Mouse (Mus musculus) kidney, adult 2 months (tissue): ENCODE results near the gene Cfap61.

Experiments
- CTCF ChIP-seq: fragments of 200-500 bp; conservative IDR thresholded peaks from 2 replicates; pipeline ENCODE4 v1.5.1; 2011; ENCODE audit warnings: low read depth, mild to moderate bottlenecking, control low read depth, low read length, moderate library complexity, mixed read lengths; ENCODE audit not compliant: insufficient read depth, insufficient read length
- POLR2A ChIP-seq: fragments of 200-500 bp; IDR thresholded peaks from one replicate; pipeline ENCODE4 v1.6.1; 2011; ENCODE audit warnings: low read depth, low read length, control low read depth

GRCm38 (mm10) chr2:146262966-146263365, 328.4 kb downstream of the Cfap61 start:
- TF ChIP-seq POLR2A (no peak), CTCF (no peak)
